Mouse (Mus musculus) lung, embryonic 15.5 days (tissue): ENCODE results near the gene E2f1. TPM values are rescaled to one million over a fixed set of nuclear protein-coding genes. Genes with fewer than 3 reads are reported as not detected.
A peak's percentile ranks its signal among the peaks of the same experiment; 100 is the strongest.

Experiments used
- ATAC-seq: fragments of 200-750 bp; cut with Nextera tagmentation; 2 replicates; pipeline ENCODE4 v1.8.0; 2017; ENCODE audit warnings: moderate number of reproducible peaks, borderline replicate concordance; ENCODE audit not compliant: low FRiP score, low TSS enrichment; ENCODE audit errors: extremely low read depth
- H3K27ac ChIP-seq: fragments of 300-500 bp; sonication (generic); 2 replicates; pipeline ENCODE4 v1.5.1; 2015; ENCODE audit warnings: moderate library complexity, mild to moderate bottlenecking, inconsistent platforms
- H3K27me3 ChIP-seq: fragments of 300-500 bp; sonication (generic); 2 replicates; pipeline ENCODE4 v1.6.1; 2015; ENCODE audit warnings: inconsistent platforms
- H3K36me3 ChIP-seq: fragments of 300-500 bp; sonication (generic); 2 replicates; pipeline ENCODE4 v1.6.1; 2015; ENCODE audit warnings: inconsistent platforms
- H3K4me1 ChIP-seq: fragments of 300-500 bp; sonication (generic); 2 replicates; pipeline ENCODE4 v1.6.1; 2015; ENCODE audit warnings: inconsistent platforms
- H3K4me2 ChIP-seq: fragments of 300-500 bp; sonication (generic); 2 replicates; pipeline ENCODE4 v1.6.1; 2015; ENCODE audit warnings: inconsistent platforms, mild to moderate bottlenecking, moderate library complexity
- H3K4me3 ChIP-seq: fragments of 300-500 bp; sonication (generic); 2 replicates; pipeline ENCODE4 v1.5.1; 2015; ENCODE audit warnings: mild to moderate bottlenecking, inconsistent platforms
- H3K9ac ChIP-seq: fragments of 300-500 bp; sonication (generic); 2 replicates; pipeline ENCODE4 v1.6.1; 2015; ENCODE audit warnings: inconsistent platforms
- H3K9me3 ChIP-seq: fragments of 300-500 bp; sonication (generic); 2 replicates; pipeline ENCODE4 v1.6.1; 2016; ENCODE audit warnings: inconsistent platforms
- WGBS: fragments of 180-500 bp; shearing (Covaris S2); methylation state at CpG from one replicate; pipeline ENCODE4 v1.1.7; 2015; 5-methylcytosine and 5-hydroxymethylcytosine counted together
- polyA plus RNA-seq: library from polyadenylated mRNA; unstranded; fragments of >200 nt; fragmentation: Nextera tagmentation; extraction: Ambion mirVana; gene quantifications from 2 replicates; pipeline ENCODE4 v1.2.1, GENCODE M21; 2015

The E2f1 gene
- polyA plus RNA-seq, 1 experiment from 2014 or later, result 31.2 TPM

GRCm38 (mm10) chr2:154566641-154567040, 3.1 kb downstream of the E2f1 start:
- no peak for ATAC-seq
- Histone ChIP-seq H3K4me3 (no peak overlapping the region), H3K4me1 (peaks cover 42% of the 10 kb centered on the region), H3K9ac (no peak overlapping the region), H3K27ac (peak overlapping the region; percentile 48), H3K36me3 (peaks cover 23% of the 10 kb centered on the region), H3K27me3 (no peaks in the 10 kb centered on the region), H3K9me3 (no peaks in the 10 kb centered on the region), H3K4me2 (0 out of 2 replicates have a peak overlapping the region, but pooled peaks have one; percentile 67)
- 47% methylated on average over 8 of the region's 8 CpGs for WGBS

DNA sequence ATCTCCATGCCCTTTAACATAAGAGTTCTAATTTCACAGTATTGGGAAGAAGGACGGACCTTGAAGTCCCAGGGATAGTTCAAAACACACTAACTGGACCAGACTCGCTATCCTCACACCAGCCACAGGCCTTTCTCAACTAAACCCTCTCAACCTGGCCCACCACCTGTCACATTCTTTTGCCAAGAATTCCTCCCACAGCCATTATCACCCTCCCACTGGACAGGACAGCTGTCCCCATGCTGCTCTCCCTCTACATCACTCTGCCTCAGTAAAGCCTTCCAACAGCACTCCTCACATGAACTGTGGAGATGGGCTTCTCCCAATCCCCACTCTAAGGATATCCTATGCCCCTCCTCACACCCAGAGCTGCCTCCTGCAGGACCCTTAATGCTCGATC, 4.1 kb downstream of the E2f1 start:
- no peak overlapping the region for H3K9ac ChIP-seq
- H3K4me3 ChIP-seq, result no peak overlapping the region
- H3K36me3 ChIP-seq, result peaks cover 32% of the 10 kb centered on the region
- H3K9me3 ChIP-seq, result no peaks in the 10 kb centered on the region
- no peaks in the 10 kb centered on the region for H3K27me3 ChIP-seq
- peaks cover 34% of the 10 kb centered on the region for H3K4me1 ChIP-seq
- no peak overlapping the region for H3K4me2 ChIP-seq
- no peak for ATAC-seq
- H3K27ac ChIP-seq, result no peak overlapping the region
- 81% methylated on average over 3 of the region's 3 CpGs for WGBS

GRCm38 (mm10) chr2:154563612-154564170, 6.0 kb downstream of the E2f1 start:
- Histone ChIP-seq H3K27ac (no peak overlapping the region), H3K27me3 (no peaks in the 10 kb centered on the region), H3K9ac (no peak overlapping the region), H3K4me3 (no peak overlapping the region), H3K4me1 (peaks cover 32% of the 10 kb centered on the region), H3K9me3 (no peaks in the 10 kb centered on the region), H3K36me3 (peaks cover 35% of the 10 kb centered on the region), H3K4me2 (no peak overlapping the region)
- no peak for ATAC-seq
- 77% methylated on average over 22 of the region's 22 CpGs for WGBS

DNA sequence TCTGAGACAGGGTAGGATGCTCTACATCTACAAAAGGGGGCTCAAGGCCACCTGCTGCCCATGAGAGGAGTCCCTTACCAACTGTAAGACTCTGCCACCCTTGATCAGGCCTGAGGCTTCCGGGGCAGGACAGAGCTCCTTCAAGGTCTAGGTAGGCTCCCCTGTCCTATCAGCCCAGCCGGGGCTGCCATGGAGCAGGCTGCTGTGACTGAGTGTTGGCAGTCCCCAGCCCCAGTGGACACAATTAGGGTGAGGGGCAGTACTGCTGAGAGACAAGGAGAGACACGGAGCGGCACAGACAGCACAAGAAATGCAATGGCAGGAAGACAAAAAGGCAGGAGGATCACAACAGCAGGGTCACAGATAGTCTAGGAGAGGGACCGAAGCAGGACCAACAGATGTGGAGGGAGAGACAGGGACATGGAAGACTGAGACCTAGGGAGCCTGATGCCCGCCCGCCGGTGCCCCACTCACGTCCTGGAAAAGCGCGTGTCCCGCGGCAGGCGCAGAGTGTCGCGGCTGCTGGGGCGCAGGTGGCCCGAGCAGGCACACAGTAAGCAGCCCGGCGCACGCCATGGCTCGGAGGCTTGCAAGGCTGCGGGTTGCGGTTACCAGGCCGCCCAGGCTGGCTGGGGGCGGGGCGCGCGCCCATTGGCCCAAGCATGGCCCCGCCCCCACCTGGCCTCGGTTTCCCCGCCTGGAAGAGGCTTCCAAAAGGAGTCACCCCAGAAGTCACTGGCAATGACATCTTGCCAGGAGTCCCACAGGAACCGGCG, 11.2 kb downstream of the E2f1 start, which contains the start of gene Necab3:
Gene Necab3 (minus strand): TSS at position 627 of the 776 bp plus-strand sequence.
- WGBS, result 8% methylated on average over 34 of the region's 34 CpGs
- H3K27me3 ChIP-seq, result no peaks in the 10 kb centered on the region
- H3K4me1 ChIP-seq, result peaks cover 29% of the 10 kb centered on the region
- H3K9ac ChIP-seq, result peak within 1 kb of the TSS; percentile 32; the same call in 1 of the 2 replicates
- H3K4me3 ChIP-seq, result peak within 1 kb of the TSS; percentile 17; the same call in 1 of the 2 replicates
- no peak for ATAC-seq
- H3K36me3 ChIP-seq, result peaks cover 26% of the 10 kb centered on the region
- no peaks in the 10 kb centered on the region for H3K9me3 ChIP-seq
- H3K4me2 ChIP-seq, result peak within 1 kb of the TSS; percentile 54
- no peak within 1 kb of the TSS for H3K27ac ChIP-seq

GRCm38 (mm10) chr2:154557184-154557832, 12.4 kb downstream of the E2f1 start:
- Histone ChIP-seq H3K4me1 (peaks cover 37% of the 10 kb centered on the region), H3K4me2 (no peak overlapping the region), H3K27ac (no peak overlapping the region), H3K9me3 (no peaks in the 10 kb centered on the region), H3K36me3 (peaks cover 16% of the 10 kb centered on the region), H3K27me3 (0 out of 2 replicates have a peak, but pooled peaks cover under 1% of the 10 kb centered on the region), H3K4me3 (no peak overlapping the region), H3K9ac (no peak overlapping the region)
- WGBS, result 37% methylated on average over 5 of the region's 5 CpGs
- no peak for ATAC-seq

DNA sequence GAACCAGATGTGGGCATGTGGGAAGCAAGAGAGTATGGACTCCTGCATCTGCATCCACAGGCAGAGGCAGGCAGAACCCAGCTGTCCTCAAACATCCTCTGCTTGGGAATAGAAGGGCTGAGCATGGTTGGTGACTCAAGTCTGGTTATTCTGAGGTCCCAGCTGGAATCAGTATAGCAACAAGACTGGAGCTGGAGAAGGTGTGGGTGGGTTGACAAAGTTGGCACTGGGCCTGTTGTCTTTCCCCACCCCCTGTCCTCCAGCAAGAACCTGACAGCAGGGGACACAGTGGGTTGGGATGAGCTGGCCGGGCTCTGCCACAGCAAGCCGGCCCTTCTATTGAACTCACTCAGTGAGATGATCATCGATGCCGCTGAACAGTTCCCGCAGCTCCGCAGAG, 14.5 kb downstream of the E2f1 start:
- Histone ChIP-seq H3K9ac (no peak overlapping the region), H3K4me2 (no peak overlapping the region), H3K4me3 (no peak overlapping the region), H3K27me3 (peaks cover 19% of the 10 kb centered on the region), H3K27ac (no peak overlapping the region), H3K36me3 (no peaks in the 10 kb centered on the region), H3K9me3 (no peaks in the 10 kb centered on the region), H3K4me1 (peaks cover 43% of the 10 kb centered on the region)
- ATAC-seq, result no peak
- 84% methylated on average over 6 of the region's 6 CpGs for WGBS

GRCm38 (mm10) chr2:154552424-154552907, 17.2 kb downstream of the E2f1 start:
- H3K4me3 ChIP-seq, result peak overlapping the region; percentile 22; the same call in 1 of the 2 replicates
- H3K36me3 ChIP-seq, result no peaks in the 10 kb centered on the region
- peak; percentile 51 for ATAC-seq
- H3K9me3 ChIP-seq, result no peaks in the 10 kb centered on the region
- H3K27ac ChIP-seq, result no peak overlapping the region
- peaks cover 39% of the 10 kb centered on the region for H3K4me1 ChIP-seq
- 22% methylated on average over 27 of the region's 27 CpGs for WGBS
- H3K4me2 ChIP-seq, result peak overlapping the region; percentile 54
- no peak overlapping the region for H3K9ac ChIP-seq
- H3K27me3 ChIP-seq, result peaks cover 25% of the 10 kb centered on the region

DNA sequence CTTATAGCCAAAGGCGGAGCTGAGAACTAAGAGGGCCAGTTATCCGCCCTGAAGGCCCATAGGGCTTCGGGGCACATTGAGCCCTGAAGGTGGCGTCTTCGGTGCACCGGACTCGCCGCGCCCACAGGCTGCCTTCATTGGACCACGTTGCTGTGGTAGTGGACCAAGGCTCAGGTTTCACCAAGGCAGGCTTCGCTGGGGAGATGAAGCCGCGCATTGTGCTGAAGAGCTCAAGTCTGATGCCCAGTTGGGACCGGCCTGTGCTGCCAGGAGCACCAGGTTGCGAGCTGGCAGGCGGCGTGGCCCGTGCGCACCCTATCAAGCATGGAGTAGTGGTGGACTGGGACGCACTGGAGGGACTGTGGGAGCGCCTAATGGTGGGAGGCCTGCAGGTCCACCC, 17.8 kb downstream of the E2f1 start:
- H3K27me3 ChIP-seq, result peaks cover 25% of the 10 kb centered on the region
- no peak overlapping the region for H3K9ac ChIP-seq
- H3K4me1 ChIP-seq, result peaks cover 34% of the 10 kb centered on the region
- peak overlapping the region; percentile 22; the same call in 1 of the 2 replicates for H3K4me3 ChIP-seq
- ATAC-seq, result peak; percentile 2; the same call in 1 of the 2 replicates
- H3K36me3 ChIP-seq, result no peaks in the 10 kb centered on the region
- no peak overlapping the region for H3K27ac ChIP-seq
- WGBS, result 30% methylated on average over 21 of the region's 21 CpGs
- H3K4me2 ChIP-seq, result peak overlapping the region; percentile 54
- no peaks in the 10 kb centered on the region for H3K9me3 ChIP-seq

GRCm38 (mm10) chr2:154551476-154551875, 18.2 kb downstream of the E2f1 start, which contains the start of gene Actl10:
Gene Actl10 (plus strand): TSS chr2:154551776.
- 77% methylated on average over 4 of the region's 4 CpGs for WGBS
- Histone ChIP-seq H3K27me3 (peaks cover 25% of the 10 kb centered on the region), H3K36me3 (no peaks in the 10 kb centered on the region), H3K27ac (no peak within 1 kb of the TSS), H3K9me3 (no peaks in the 10 kb centered on the region), H3K9ac (no peak within 1 kb of the TSS; the same call in 1 of the 2 replicates), H3K4me1 (peaks cover 34% of the 10 kb centered on the region), H3K4me2 (peak within 1 kb of the TSS; percentile 54), H3K4me3 (peak within 1 kb of the TSS; percentile 22; the same call in 1 of the 2 replicates)
- no peak for ATAC-seq

DNA sequence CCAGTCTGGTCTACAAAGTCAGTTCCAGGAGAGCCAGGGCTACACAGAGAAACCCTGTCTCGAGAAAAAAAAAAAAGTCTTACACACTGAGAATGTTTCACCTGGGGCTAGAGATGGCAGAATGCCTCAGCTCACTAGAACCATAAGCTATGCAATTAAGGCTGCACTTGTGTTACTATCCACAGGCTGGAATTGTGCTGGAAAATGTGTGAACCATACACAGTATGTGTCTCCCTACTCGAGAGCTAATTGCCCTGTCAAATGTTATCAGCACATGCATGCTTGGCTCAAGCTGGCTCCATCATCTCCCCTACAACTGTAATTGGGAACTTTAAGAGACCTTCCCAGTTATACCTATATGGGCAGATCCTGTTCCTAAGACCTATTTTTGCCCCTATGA, 18.8 kb downstream of the E2f1 start:
- WGBS, result 63% methylated on average over 2 of the region's 2 CpGs
- peaks cover 25% of the 10 kb centered on the region for H3K27me3 ChIP-seq
- no peak overlapping the region for H3K27ac ChIP-seq
- H3K9ac ChIP-seq, result no peak overlapping the region
- no peak for ATAC-seq
- no peaks in the 10 kb centered on the region for H3K9me3 ChIP-seq
- no peak overlapping the region for H3K4me2 ChIP-seq
- no peak overlapping the region for H3K4me3 ChIP-seq
- peaks cover 34% of the 10 kb centered on the region for H3K4me1 ChIP-seq
- no peaks in the 10 kb centered on the region for H3K36me3 ChIP-seq

- Histone ChIP-seq H3K4me3 (peak overlapping the region; percentile 44; the same call in 1 of the 2 replicates), H3K36me3 (no peaks in the 10 kb centered on the region), H3K9me3 (no peaks in the 10 kb centered on the region), H3K4me2 (peak overlapping the region; percentile 95), H3K9ac (no peak overlapping the region), H3K4me1 (peaks cover 28% of the 10 kb centered on the region), H3K27me3 (peaks cover 25% of the 10 kb centered on the region), H3K27ac (no peak overlapping the region)
- WGBS, result 17% methylated on average over 20 of the region's 20 CpGs
- ATAC-seq, result no peak
These were observed 19.9 kb downstream of the E2f1 start for GRCm38 (mm10) chr2:154549886-154550189.
